Mouse (Mus musculus) stomach, postnatal 0 days (tissue): ENCODE results near the gene Syngr1.

ENCODE experiments used
- CTCF ChIP-seq: IDR thresholded peaks from 2 replicates; pipeline ENCODE4 v1.5.1; 2016; ENCODE audit warnings: antibody characterized with exemption, low read depth, mild to moderate bottlenecking, moderate library complexity
- EP300 ChIP-seq: optimal IDR thresholded peaks from 2 replicates; pipeline ENCODE3; 2016; ENCODE audit warnings: antibody characterized with exemption

- TF ChIP-seq CTCF: no peak
- no peak for TF ChIP-seq EP300
These were observed 11.2 kb upstream of the Syngr1 start for GRCm38 (mm10) chr15:80079954-80080353.
